Mouse (Mus musculus) neural tube, embryonic 12.5 days (tissue): ENCODE data around the gene Focad. TPM values are rescaled to one million over a fixed set of nuclear protein-coding genes. Genes with fewer than 3 reads are reported as not detected.

ENCODE experiments used
- ATAC-seq: fragments of 200-750 bp; cut with Nextera tagmentation; 2 replicates; pipeline ENCODE4 v1.8.0; 2017; ENCODE audit warnings: low read depth, mild to moderate bottlenecking, moderate TSS enrichment, moderate library complexity; ENCODE audit not compliant: low FRiP score
- H3K27ac ChIP-seq: fragments of 300-500 bp; sonication (generic); 2 replicates; pipeline ENCODE4 v1.5.1; 2016
- H3K27me3 ChIP-seq: fragments of 300-500 bp; sonication (generic); replicated peaks from 2 replicates; pipeline ENCODE4 v1.6.1; 2016; ENCODE audit warnings: mild to moderate bottlenecking
- H3K36me3 ChIP-seq: fragments of 300-500 bp; sonication (generic); 2 replicates; pipeline ENCODE4 v1.6.1; 2016; ENCODE audit warnings: mild to moderate bottlenecking
- H3K4me1 ChIP-seq: fragments of 300-500 bp; sonication (generic); 2 replicates; pipeline ENCODE4 v1.6.1; 2016
- H3K4me2 ChIP-seq: fragments of 300-500 bp; sonication (generic); replicated peaks from 2 replicates; pipeline ENCODE4 v1.6.1; 2016; ENCODE audit warnings: mild to moderate bottlenecking
- H3K4me3 ChIP-seq: fragments of 300-500 bp; sonication (generic); 2 replicates; pipeline ENCODE4 v1.5.1; 2016
- H3K9ac ChIP-seq: fragments of 300-500 bp; sonication (generic); 2 replicates; pipeline ENCODE4 v1.6.1; 2016; ENCODE audit warnings: mild to moderate bottlenecking
- H3K9me3 ChIP-seq: fragments of 300-500 bp; sonication (generic); 2 replicates; pipeline ENCODE4 v1.6.1; 2016; ENCODE audit warnings: mild to moderate bottlenecking
- WGBS: fragments of 180-500 bp; shearing (Covaris S2); methylation state at CpG from one replicate; pipeline ENCODE4 v1.1.7; 2016; 5-methylcytosine and 5-hydroxymethylcytosine counted together
- polyA plus RNA-seq: library from polyadenylated mRNA; unstranded; fragments of >200 nt; fragmentation: Nextera tagmentation; extraction: Ambion mirVana; gene quantifications from 2 replicates; pipeline ENCODE4 v1.2.1, GENCODE M21; 2016

Gene Focad
- polyA plus RNA-seq, 1 experiment from 2014 or later, result 14.0 TPM

DNA sequence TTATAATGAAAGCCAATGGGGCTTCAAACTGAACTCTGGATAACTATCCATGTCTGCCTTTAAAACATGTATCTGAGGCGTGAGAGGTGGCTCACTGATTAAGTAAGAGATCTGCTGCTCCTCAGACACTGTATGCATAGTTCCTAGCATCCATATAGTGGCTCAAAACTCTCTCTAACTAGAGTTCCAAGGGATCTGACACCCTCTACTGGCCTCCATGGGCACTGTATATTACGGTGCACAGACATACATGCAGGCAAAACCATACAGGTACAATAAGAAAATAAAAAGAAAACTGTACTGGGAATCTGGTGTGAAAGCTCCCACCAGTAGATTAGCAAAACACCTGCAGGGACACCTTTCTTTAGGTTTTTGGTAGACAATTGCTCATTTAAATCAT is 186.1 kb downstream of the Focad start:
- no peak overlapping the region for H3K4me2 ChIP-seq
- peaks cover 3% of the 10 kb centered on the region; the same call in 1 of the 2 replicates for H3K4me1 ChIP-seq
- H3K27me3 ChIP-seq, result no peaks in the 10 kb centered on the region
- no peaks in the 10 kb centered on the region for H3K36me3 ChIP-seq
- ATAC-seq, result no peak
- no peaks in the 10 kb centered on the region for H3K9me3 ChIP-seq
- no peak overlapping the region for H3K9ac ChIP-seq
- WGBS, result 91% methylated on average over 2 of the region's 2 CpGs
- H3K27ac ChIP-seq, result no peak overlapping the region
- H3K4me3 ChIP-seq, result no peak overlapping the region

DNA sequence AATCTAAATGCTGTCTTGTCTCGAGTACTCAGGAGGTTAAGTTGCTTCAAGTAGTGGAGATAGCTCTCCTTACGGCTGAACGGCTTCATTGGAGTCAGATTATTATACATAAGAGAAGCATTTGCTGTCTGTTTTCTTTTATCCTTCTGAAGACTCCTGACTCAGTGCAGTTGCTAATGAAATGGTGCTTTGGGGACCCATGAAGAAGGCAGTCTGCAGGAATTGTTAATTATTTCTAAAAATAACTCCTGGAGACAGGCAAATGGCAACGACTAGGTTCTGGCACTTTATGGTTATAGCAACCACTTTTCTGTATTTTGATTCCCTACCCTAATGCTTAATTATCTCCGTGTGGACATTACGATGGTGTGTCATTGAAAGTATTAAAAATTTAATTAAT is 201.1 kb downstream of the Focad start:
- WGBS, result 65% methylated on average over 6 of the region's 6 CpGs
- no peak overlapping the region for H3K27ac ChIP-seq
- no peak overlapping the region for H3K4me3 ChIP-seq
- no peak overlapping the region for H3K4me2 ChIP-seq
- no peak for ATAC-seq
- H3K9ac ChIP-seq, result no peak overlapping the region
- H3K4me1 ChIP-seq, result peaks cover 3% of the 10 kb centered on the region; the same call in 1 of the 2 replicates
- no peaks in the 10 kb centered on the region for H3K36me3 ChIP-seq
- H3K27me3 ChIP-seq, result no peaks in the 10 kb centered on the region
- no peaks in the 10 kb centered on the region for H3K9me3 ChIP-seq

DNA sequence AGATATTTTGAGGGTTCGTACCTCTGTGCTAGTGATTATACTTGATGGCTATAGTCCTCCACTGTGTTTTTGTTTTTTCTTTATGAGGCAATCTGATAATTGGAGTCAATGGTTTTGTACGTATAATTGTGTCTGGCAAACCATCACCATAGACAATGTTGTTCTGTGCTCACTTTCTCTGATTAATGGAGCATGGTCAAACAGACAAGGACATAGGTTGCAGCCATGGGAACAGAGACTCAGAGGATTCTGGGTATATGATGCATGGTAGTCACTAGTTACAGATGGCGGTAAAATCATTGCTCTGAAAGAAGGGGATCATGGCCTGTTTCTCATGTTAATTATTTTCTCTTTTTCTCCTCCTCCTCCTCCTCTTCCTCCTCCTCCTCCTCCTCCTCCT is 205.1 kb downstream of the Focad start:
- Histone ChIP-seq H3K9ac (no peak overlapping the region), H3K27me3 (no peaks in the 10 kb centered on the region), H3K9me3 (no peaks in the 10 kb centered on the region), H3K36me3 (no peaks in the 10 kb centered on the region), H3K4me3 (no peak overlapping the region), H3K4me2 (no peak overlapping the region), H3K4me1 (peaks cover 7% of the 10 kb centered on the region; the same call in 1 of the 2 replicates), H3K27ac (no peak overlapping the region)
- 46% methylated on average over 3 of the region's 3 CpGs for WGBS
- no peak for ATAC-seq

DNA sequence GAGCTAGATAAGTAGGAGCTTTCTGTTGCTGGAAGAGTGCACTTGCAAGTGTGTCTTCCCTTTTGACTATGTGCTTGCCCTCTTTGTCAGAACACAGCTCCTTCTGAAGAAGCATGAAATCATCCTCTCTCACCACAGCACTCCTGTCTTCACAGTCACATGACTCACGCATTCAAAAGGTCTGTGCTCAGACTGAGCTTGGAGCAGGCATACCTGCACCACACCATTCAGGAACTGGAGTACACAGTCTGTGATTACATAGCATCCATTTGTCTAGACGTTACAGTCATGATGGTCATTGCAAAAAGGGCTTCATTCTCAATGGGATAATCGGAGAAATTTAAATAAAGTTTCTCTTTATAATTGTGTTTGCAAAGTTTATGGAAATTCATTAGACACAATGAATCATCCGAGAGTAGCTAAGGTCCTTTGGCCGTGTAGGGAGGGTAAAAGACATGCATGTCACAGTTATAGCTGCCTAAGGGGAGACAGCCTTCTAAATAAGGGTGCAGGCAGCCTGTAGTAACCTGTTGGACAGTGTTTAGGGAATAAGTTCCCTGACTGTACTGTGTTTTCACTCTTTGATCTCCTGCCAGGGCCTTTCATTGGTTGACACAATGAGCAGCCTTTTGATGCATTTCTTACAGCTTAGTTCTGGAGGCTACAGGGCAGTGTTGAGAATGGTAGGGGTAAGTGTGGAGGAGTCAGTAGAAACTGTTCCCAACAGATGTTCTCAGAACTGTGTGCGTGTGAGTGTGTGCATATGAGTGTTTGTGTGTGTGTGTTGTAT is 206.6 kb downstream of the Focad start:
- no peak overlapping the region for H3K9ac ChIP-seq
- no peak for ATAC-seq
- no peak overlapping the region for H3K4me2 ChIP-seq
- H3K36me3 ChIP-seq, result no peaks in the 10 kb centered on the region
- peaks cover 7% of the 10 kb centered on the region; the same call in 1 of the 2 replicates for H3K4me1 ChIP-seq
- no peaks in the 10 kb centered on the region for H3K27me3 ChIP-seq
- H3K4me3 ChIP-seq, result no peak overlapping the region
- no peak overlapping the region for H3K27ac ChIP-seq
- H3K9me3 ChIP-seq, result no peaks in the 10 kb centered on the region
- WGBS, result 83% methylated on average over 6 of the region's 6 CpGs

DNA sequence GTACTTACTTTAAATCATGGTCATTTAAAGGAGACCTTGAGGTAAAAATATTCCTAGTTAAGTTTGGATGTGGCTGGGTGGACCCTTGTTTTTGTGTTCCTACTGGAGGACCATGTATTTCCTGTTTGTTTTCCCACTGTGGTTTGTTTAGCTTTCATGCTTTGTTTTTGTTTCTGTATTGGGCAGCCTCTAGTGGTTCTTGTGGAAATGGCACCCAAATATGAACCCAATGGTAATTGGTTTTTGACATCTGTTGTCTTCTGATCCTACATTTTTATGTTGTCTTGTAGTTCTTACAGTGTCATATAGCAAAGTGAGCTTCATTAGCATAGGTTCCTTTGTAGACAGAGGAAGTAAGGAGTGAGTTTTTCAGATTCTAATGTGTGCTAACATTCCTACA is 207.9 kb downstream of the Focad start:
- no peaks in the 10 kb centered on the region for H3K9me3 ChIP-seq
- H3K27ac ChIP-seq, result no peak overlapping the region
- no peak overlapping the region for H3K4me2 ChIP-seq
- ATAC-seq, result 0 out of 2 replicates have a peak, but pooled peaks have one; percentile 29
- no peaks in the 10 kb centered on the region for H3K27me3 ChIP-seq
- peaks cover 7% of the 10 kb centered on the region; the same call in 1 of the 2 replicates for H3K4me1 ChIP-seq
- H3K4me3 ChIP-seq, result no peak overlapping the region
- H3K9ac ChIP-seq, result no peak overlapping the region
- H3K36me3 ChIP-seq, result no peaks in the 10 kb centered on the region

DNA sequence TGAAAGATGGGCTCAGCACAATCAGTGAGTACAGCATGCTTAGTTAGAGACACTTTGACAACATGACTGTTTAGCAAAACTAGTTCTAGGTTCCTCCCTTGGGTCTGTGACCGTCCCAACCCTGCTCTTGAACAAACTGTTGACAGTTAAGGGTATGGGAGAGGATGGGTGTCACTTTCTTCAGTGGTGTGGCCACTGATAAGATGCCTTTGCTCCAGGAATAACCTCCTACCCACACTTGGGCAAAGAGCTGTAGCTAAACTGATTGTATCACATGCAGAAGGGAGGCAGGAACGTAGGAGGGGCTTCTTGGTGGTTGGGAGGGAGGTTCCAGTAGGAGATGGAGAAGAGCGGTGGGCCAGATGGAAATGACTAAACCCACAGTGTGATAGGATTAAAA is 213.3 kb downstream of the Focad start:
- Histone ChIP-seq H3K36me3 (no peaks in the 10 kb centered on the region), H3K27me3 (no peaks in the 10 kb centered on the region), H3K27ac (no peak overlapping the region), H3K9ac (no peak overlapping the region), H3K9me3 (no peaks in the 10 kb centered on the region), H3K4me3 (no peak overlapping the region), H3K4me2 (no peak overlapping the region), H3K4me1 (no peaks in the 10 kb centered on the region)
- no peak for ATAC-seq
- WGBS, result 88% methylated on average over 3 of the region's 3 CpGs

DNA sequence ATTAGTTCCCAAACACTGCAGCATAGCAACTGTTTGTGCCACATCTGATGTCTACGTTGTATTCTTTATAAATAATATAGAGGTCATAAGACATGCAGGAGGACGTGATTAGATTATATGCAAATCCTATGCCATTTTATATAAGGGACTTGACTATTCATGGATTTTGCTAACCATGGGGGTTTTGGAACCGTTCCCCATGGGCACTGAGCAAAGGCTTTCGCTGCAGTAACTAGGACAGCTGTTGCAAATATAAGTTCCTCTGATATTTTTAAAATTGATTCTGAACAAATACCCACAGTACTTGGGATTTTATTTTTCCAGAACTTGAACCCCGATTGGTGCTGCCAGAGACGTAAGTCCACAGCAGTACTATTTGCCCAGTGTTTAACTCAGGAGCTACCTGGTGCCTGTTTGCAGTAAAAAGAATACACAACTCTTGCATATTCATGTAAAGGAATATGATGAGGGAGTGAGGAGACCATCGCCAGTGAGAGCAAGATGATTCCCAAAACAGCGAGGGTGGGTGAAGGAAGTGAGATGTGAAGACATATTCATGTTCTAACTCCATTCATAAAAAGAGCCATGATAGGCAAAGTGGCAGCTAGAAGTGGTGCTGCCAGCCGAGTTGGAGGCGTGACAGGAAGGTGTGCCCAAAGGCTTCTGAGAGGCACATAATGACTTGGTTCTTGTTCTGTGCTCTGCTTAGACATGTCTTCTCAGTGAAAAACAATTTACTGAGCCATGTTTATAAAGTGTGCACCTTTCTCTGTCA is 214.1 kb downstream of the Focad start:
- no peak overlapping the region for H3K27ac ChIP-seq
- no peak overlapping the region for H3K4me2 ChIP-seq
- ATAC-seq, result no peak
- no peak overlapping the region for H3K9ac ChIP-seq
- H3K36me3 ChIP-seq, result no peaks in the 10 kb centered on the region
- H3K27me3 ChIP-seq, result no peaks in the 10 kb centered on the region
- H3K4me1 ChIP-seq, result no peaks in the 10 kb centered on the region
- H3K9me3 ChIP-seq, result no peaks in the 10 kb centered on the region
- 92% methylated on average over 10 of the region's 10 CpGs for WGBS
- H3K4me3 ChIP-seq, result no peak overlapping the region

DNA sequence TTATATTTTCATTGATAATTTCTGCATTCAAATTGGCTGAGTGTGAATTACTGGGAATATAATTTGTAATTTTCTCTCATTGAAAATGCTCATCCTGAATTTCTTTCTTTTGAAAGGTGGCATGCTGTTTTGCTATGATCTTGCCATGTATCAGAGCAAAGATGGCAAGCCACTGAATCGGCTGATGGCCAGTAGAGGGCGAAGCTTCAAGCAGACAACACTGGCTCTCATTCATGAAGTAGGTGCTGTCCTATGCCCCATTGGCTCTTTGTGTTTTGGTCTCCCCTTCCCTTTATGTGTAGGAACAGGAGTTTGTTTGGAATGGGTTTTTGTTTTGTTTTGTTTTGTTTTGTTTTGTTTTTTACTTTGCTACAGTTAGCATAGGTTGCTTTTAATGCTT is 215.2 kb downstream of the Focad start:
- ATAC-seq, result no peak
- H3K4me1 ChIP-seq, result no peaks in the 10 kb centered on the region
- H3K9me3 ChIP-seq, result no peaks in the 10 kb centered on the region
- WGBS, result 49% methylated on average over 2 of the region's 2 CpGs
- H3K27ac ChIP-seq, result no peak overlapping the region
- H3K27me3 ChIP-seq, result no peaks in the 10 kb centered on the region
- H3K36me3 ChIP-seq, result no peaks in the 10 kb centered on the region
- no peak overlapping the region for H3K9ac ChIP-seq
- H3K4me2 ChIP-seq, result no peak overlapping the region
- no peak overlapping the region for H3K4me3 ChIP-seq

DNA sequence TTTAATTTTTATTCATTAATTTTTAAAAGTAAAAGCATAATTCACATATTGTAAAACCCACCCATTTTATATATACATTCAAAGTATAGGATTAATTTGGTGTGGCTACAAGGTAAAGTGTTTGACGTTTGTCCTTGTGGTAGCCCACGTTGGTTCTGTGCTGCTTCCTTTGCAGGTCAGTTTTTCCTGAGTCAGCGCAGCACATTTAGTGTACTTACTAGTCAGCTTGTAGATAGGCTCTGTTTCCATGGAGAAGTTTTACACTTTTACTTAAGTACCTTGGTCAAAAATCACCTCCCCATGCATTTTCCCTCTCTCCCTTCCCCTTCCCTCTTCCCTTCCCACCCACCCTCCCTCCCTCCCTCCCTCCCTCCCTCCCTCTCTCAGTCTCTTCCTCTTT is 220.5 kb downstream of the Focad start:
- WGBS, result 91% methylated on average over 3 of the region's 3 CpGs
- no peaks in the 10 kb centered on the region for H3K36me3 ChIP-seq
- no peak for ATAC-seq
- no peak overlapping the region for H3K9ac ChIP-seq
- H3K27ac ChIP-seq, result no peak overlapping the region
- no peaks in the 10 kb centered on the region for H3K27me3 ChIP-seq
- no peaks in the 10 kb centered on the region for H3K4me1 ChIP-seq
- H3K4me2 ChIP-seq, result no peak overlapping the region
- no peak overlapping the region for H3K4me3 ChIP-seq
- no peaks in the 10 kb centered on the region for H3K9me3 ChIP-seq

DNA sequence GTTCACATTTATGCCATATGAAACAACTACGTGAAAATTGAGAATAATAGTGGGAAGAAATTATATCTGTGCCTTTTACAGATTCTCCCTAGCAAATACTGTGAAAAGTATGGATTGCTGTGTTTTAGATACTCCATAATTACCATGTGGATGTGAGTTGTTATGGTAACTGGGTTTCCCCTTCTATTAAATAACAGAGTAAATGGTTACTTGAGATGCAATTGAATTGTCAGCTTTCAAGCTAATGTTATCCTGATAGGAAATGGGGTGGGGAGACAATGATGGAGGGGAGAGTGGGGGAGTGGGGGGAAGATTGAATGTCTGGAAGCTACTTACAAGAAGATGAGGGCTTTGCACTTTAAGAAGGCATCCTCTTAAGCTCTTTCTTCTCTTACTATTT is 225.6 kb downstream of the Focad start:
- Histone ChIP-seq H3K4me1 (no peaks in the 10 kb centered on the region), H3K9ac (no peak overlapping the region), H3K4me2 (no peak overlapping the region), H3K27ac (no peak overlapping the region), H3K27me3 (no peaks in the 10 kb centered on the region), H3K4me3 (no peak overlapping the region), H3K9me3 (no peaks in the 10 kb centered on the region), H3K36me3 (no peaks in the 10 kb centered on the region)
- WGBS, result 87% methylated on average over 1 of the region's 1 CpGs
- ATAC-seq, result no peak

DNA sequence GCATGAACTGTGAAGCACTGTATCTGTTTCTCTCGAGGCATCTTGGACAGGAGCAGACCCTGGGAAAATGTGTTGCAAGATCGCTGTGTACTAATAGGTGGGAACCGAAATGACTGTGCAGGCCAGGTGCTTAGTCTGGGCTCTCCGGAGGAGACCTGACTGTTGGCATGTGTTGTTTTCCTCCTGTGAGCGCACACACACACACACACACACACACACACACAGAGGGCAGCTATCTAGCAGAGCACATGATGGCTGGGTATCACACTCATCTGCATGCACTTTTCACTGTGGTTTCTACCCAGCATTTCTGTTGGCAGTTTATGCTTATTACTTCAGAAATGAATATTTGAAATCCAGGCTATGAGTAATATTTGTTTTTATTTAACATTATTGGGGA is 231.0 kb downstream of the Focad start:
- H3K4me3 ChIP-seq, result no peak overlapping the region

DNA sequence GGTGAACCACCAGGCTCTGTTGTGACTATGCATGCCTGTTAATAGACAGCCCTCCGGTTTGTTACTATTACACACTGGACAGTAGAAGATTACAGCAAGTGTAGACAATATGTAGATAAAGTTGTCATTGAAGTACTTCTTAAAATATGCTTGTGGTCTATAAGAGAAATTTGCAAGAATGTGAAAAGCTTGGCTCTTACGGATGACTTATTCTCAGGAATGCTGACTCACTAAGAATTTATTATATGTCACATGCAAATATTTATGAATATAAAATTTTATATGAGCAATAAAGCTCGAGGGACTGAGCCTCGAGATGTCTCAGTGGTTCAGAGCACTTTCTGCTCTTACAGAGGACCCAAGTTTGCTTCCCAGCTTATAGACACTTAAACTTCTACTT is 240.1 kb downstream of the Focad start:
- no peak for ATAC-seq
- H3K4me1 ChIP-seq, result no peaks in the 10 kb centered on the region

More for the DNA sequence above, 231.0 kb downstream of the Focad start:
- Histone ChIP-seq H3K9me3 (no peaks in the 10 kb centered on the region), H3K27me3 (no peaks in the 10 kb centered on the region), H3K9ac (no peak overlapping the region), H3K4me2 (no peak overlapping the region), H3K36me3 (no peaks in the 10 kb centered on the region), H3K27ac (no peak overlapping the region), H3K4me1 (no peaks in the 10 kb centered on the region)
- WGBS, result 92% methylated on average over 5 of the region's 5 CpGs
- no peak for ATAC-seq

More for the DNA sequence above, 240.1 kb downstream of the Focad start:
- Histone ChIP-seq H3K4me2 (no peak overlapping the region), H3K9me3 (no peaks in the 10 kb centered on the region), H3K27ac (no peak overlapping the region), H3K36me3 (no peaks in the 10 kb centered on the region), H3K4me3 (no peak overlapping the region), H3K9ac (no peak overlapping the region), H3K27me3 (no peaks in the 10 kb centered on the region)
- WGBS, result 87% methylated on average over 4 of the region's 4 CpGs
